Mouse (Mus musculus): Measurements from ENCODE around the gene Hic1. TPM values are rescaled to one million over a fixed set of nuclear protein-coding genes. Genes with fewer than 3 reads are reported as not detected.

Hic1 gene
- polyA plus RNA-seq, 1 experiment from 2014 or later: 20.1 TPM

GRCm38 (mm10) chr11:75119298-75119697 is 50.0 kb downstream of the Hic1 start:
- 86% methylated on average over 2 of the region's 2 CpGs for WGBS
- no peak overlapping the region; the same call in 1 of the 2 replicates for H3K27ac ChIP-seq

GRCm38 (mm10) chr11:75118141-75118540 is 51.2 kb downstream of the Hic1 start:
- no peaks in the 10 kb centered on the region for H3K9me3 ChIP-seq
- H3K36me3 ChIP-seq: no peaks in the 10 kb centered on the region
- H3K4me3 ChIP-seq: no peak overlapping the region
- no peak overlapping the region for H3K27ac ChIP-seq
- peaks cover 22% of the 10 kb centered on the region for H3K4me1 ChIP-seq
- H3K9ac ChIP-seq: no peak overlapping the region
- no peaks in the 10 kb centered on the region for H3K27me3 ChIP-seq
- no peak overlapping the region for H3K4me2 ChIP-seq
- no peak for ATAC-seq (ENCODE audit: borderline replicate concordance, extremely low read depth, low FRiP score, low TSS enrichment)
- 95% methylated on average over 2 of the region's 2 CpGs for WGBS

More at GRCm38 (mm10) chr11:75119298-75119697, 50.0 kb downstream of the Hic1 start:
- no peaks in the 10 kb centered on the region for H3K36me3 ChIP-seq
- H3K4me1 ChIP-seq: peaks cover 22% of the 10 kb centered on the region
- ATAC-seq (ENCODE audit: borderline replicate concordance, extremely low read depth, low FRiP score, low TSS enrichment): no peak
- no peak overlapping the region for H3K9ac ChIP-seq
- no peak overlapping the region for H3K4me2 ChIP-seq
- no peak overlapping the region for H3K4me3 ChIP-seq
- H3K9me3 ChIP-seq: no peaks in the 10 kb centered on the region
- no peaks in the 10 kb centered on the region for H3K27me3 ChIP-seq

GRCm38 (mm10) chr11:75116379-75116778 is 52.9 kb downstream of the Hic1 start:
- WGBS: 46% methylated on average over 6 of the region's 6 CpGs
- no peaks in the 10 kb centered on the region for H3K9me3 ChIP-seq
- no peaks in the 10 kb centered on the region for H3K36me3 ChIP-seq
- H3K4me1 ChIP-seq: peaks cover 22% of the 10 kb centered on the region
- H3K27ac ChIP-seq: peak overlapping the region; percentile 41; the same call in 1 of the 2 replicates
- no peak overlapping the region for H3K4me3 ChIP-seq
- no peak overlapping the region for H3K9ac ChIP-seq
- no peak overlapping the region for H3K4me2 ChIP-seq
- H3K27me3 ChIP-seq: no peaks in the 10 kb centered on the region
- no peak for ATAC-seq (ENCODE audit: borderline replicate concordance, extremely low read depth, low FRiP score, low TSS enrichment)

MicroRNAs within 50 kb of the gene (microRNA counts, 519-probe panel; counts per million panel counts)
- 2,661 counts per million, percentile 65 among the panel's probes with 10 or more counts for microRNA mmu-miR-132
- 19.7 counts per million for microRNA mmu-miR-212

Small RNA genes lying within 50 kb of the gene (microRNA-seq; reads per million reads assigned to microRNA genes)
- gene Mir132 (322 reads per million, percentile 66 among the genes with 10 or more reads in this experiment), gene Mir212 (37.1 reads per million, percentile 42 among the genes with 10 or more reads in this experiment)

Other genes starting within 250 kb of the Hic1 start
- gene Smg6, start 243.7 kb downstream of the Hic1 start, polyA plus RNA-seq (2015; fragmentation: Nextera tagmentation; extraction: Ambion mirVana): 14.8 and 17.3 TPM in 2 replicates
- gene Srr, start 243.6 kb downstream of the Hic1 start, polyA plus RNA-seq (2015; fragmentation: Nextera tagmentation; extraction: Ambion mirVana): 19.8 and 21.6 TPM in 2 replicates
- gene Ovca2, start 9.3 kb upstream of the Hic1 start, polyA plus RNA-seq (2015; fragmentation: Nextera tagmentation; extraction: Ambion mirVana): 25.5 and 26.2 TPM in 2 replicates
- 20.4 and 21.0 TPM in 2 replicates for gene Dph1, start 21.7 kb upstream of the Hic1 start, polyA plus RNA-seq (2015; fragmentation: Nextera tagmentation; extraction: Ambion mirVana)
- 1.8 and 3.3 TPM in 2 replicates for gene Rtn4rl1, start 24.3 kb upstream of the Hic1 start, polyA plus RNA-seq (2015; fragmentation: Nextera tagmentation; extraction: Ambion mirVana)
- 169 and 176 TPM in 2 replicates for gene Rpa1, start 178.8 kb upstream of the Hic1 start, polyA plus RNA-seq (2015; fragmentation: Nextera tagmentation; extraction: Ambion mirVana)
- 14.4 and 14.6 TPM in 2 replicates for gene Smyd4, start 178.9 kb upstream of the Hic1 start, polyA plus RNA-seq (2015; fragmentation: Nextera tagmentation; extraction: Ambion mirVana)